Mouse (Mus musculus) midbrain, embryonic 13.5 days (tissue): Measurements from ENCODE around the gene Prrx1. TPM values are rescaled to one million over a fixed set of nuclear protein-coding genes. Genes with fewer than 3 reads are reported as not detected.

Experiments used
- ATAC-seq: fragments of 200-750 bp; cut with Nextera tagmentation; 2 replicates; pipeline ENCODE4 v1.8.0; 2017; ENCODE audit warnings: mild to moderate bottlenecking, moderate TSS enrichment, moderate library complexity
- H3K27ac ChIP-seq: fragments of 300-500 bp; sonication (generic); 2 replicates; pipeline ENCODE4 v1.5.1; 2015; ENCODE audit warnings: inconsistent platforms, mild to moderate bottlenecking, moderate library complexity
- H3K27me3 ChIP-seq: fragments of 300-500 bp; sonication (generic); 2 replicates; pipeline ENCODE4 v1.6.1; 2015; ENCODE audit warnings: mild to moderate bottlenecking, inconsistent platforms
- H3K36me3 ChIP-seq: fragments of 300-500 bp; sonication (generic); 2 replicates; pipeline ENCODE4 v1.6.1; 2015; ENCODE audit warnings: mild to moderate bottlenecking, inconsistent platforms
- H3K4me1 ChIP-seq: fragments of 300-500 bp; sonication (generic); replicated peaks from 2 replicates; pipeline ENCODE4 v1.6.1; 2015; ENCODE audit warnings: inconsistent platforms
- H3K4me2 ChIP-seq: fragments of 300-500 bp; sonication (generic); replicated peaks from 2 replicates; pipeline ENCODE4 v1.6.1; 2015; ENCODE audit warnings: moderate library complexity, mild to moderate bottlenecking, inconsistent platforms
- H3K4me3 ChIP-seq: fragments of 300-500 bp; sonication (generic); replicated peaks from 2 replicates; pipeline ENCODE4 v1.5.1; 2015; ENCODE audit warnings: mild to moderate bottlenecking, inconsistent platforms
- H3K9ac ChIP-seq: fragments of 300-500 bp; sonication (generic); replicated peaks from 2 replicates; pipeline ENCODE4 v1.6.1; 2015; ENCODE audit warnings: mild to moderate bottlenecking, inconsistent platforms
- H3K9me3 ChIP-seq: fragments of 300-500 bp; sonication (generic); 2 replicates; pipeline ENCODE4 v1.6.1; 2016; ENCODE audit warnings: mild to moderate bottlenecking, inconsistent platforms
- WGBS: fragments of 180-500 bp; shearing (Covaris S2); methylation state at CpG from one replicate; pipeline ENCODE4 v1.1.7; 2015; 5-methylcytosine and 5-hydroxymethylcytosine counted together
- polyA plus RNA-seq: library from polyadenylated mRNA; unstranded; fragments of >200 nt; fragmentation: Nextera tagmentation; extraction: Ambion mirVana; gene quantifications from 2 replicates; pipeline ENCODE4 v1.2.1, GENCODE M21; 2015

Prrx1 gene
- polyA plus RNA-seq, 1 experiment from 2014 or later: 3.6 TPM

GRCm38 (mm10) chr1:163310023-163310754 is 3.3 kb downstream of the Prrx1 start:
- 13% methylated on average over 8 of the region's 8 CpGs for WGBS

GRCm38 (mm10) chr1:163309466-163309865 is 4.0 kb downstream of the Prrx1 start:
- Histone ChIP-seq H3K9me3 (no peaks in the 10 kb centered on the region), H3K4me1 (peaks cover 37% of the 10 kb centered on the region), H3K4me2 (peak overlapping the region; percentile 49; the same call in 1 of the 2 replicates), H3K36me3 (no peaks in the 10 kb centered on the region), H3K27ac (no peak overlapping the region), H3K4me3 (no peak overlapping the region), H3K27me3 (peaks cover 92% of the 10 kb centered on the region), H3K9ac (no peak overlapping the region)
- no peak for ATAC-seq
- 6% methylated on average over 2 of the region's 2 CpGs for WGBS

More at GRCm38 (mm10) chr1:163310023-163310754, 3.3 kb downstream of the Prrx1 start:
- no peaks in the 10 kb centered on the region for H3K36me3 ChIP-seq
- H3K27me3 ChIP-seq: peaks cover 97% of the 10 kb centered on the region
- H3K9ac ChIP-seq: no peak overlapping the region
- no peak overlapping the region for H3K27ac ChIP-seq
- no peaks in the 10 kb centered on the region for H3K9me3 ChIP-seq
- H3K4me1 ChIP-seq: peaks cover 44% of the 10 kb centered on the region
- no peak for ATAC-seq
- no peak overlapping the region for H3K4me2 ChIP-seq
- H3K4me3 ChIP-seq: no peak overlapping the region

- Histone ChIP-seq H3K9ac (no peak overlapping the region), H3K4me1 (peaks cover 30% of the 10 kb centered on the region), H3K27me3 (peaks cover 90% of the 10 kb centered on the region), H3K36me3 (no peaks in the 10 kb centered on the region), H3K4me3 (peak overlapping the region; percentile 27), H3K27ac (no peak overlapping the region), H3K9me3 (no peaks in the 10 kb centered on the region), H3K4me2 (peak overlapping the region; percentile 49)
- 0 out of 2 replicates have a peak, but pooled peaks have one; percentile 41 for ATAC-seq
- WGBS: under 1% methylated on average over 24 of the region's 24 CpGs
Measured at GRCm38 (mm10) chr1:163308631-163309030, 4.9 kb downstream of the Prrx1 start.

DNA sequence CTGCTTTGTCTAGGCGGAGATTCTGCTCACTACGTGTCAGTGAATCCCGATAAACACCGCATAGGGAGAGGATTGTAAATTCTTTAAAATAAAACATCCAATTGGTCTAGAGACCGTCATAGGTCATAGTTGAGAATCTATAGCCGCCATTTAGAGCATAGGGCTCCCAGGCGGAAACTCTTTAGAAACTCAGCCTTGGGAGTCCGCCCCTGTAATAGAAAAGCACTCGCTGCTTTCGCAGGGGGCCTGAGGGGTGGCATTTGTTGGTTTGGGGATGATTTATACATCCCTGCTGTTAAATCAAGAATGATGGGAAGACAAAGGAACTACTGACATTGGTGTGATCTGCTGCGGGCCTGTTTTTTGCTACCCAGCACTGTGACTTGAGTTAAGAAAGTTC is 5.8 kb downstream of the Prrx1 start:
- no peak overlapping the region for H3K9ac ChIP-seq
- no peak overlapping the region for H3K4me2 ChIP-seq
- peaks cover 86% of the 10 kb centered on the region for H3K27me3 ChIP-seq
- 13% methylated on average over 11 of the region's 11 CpGs for WGBS
- no peaks in the 10 kb centered on the region for H3K9me3 ChIP-seq
- H3K27ac ChIP-seq: no peak overlapping the region
- no peak overlapping the region for H3K4me3 ChIP-seq
- ATAC-seq: no peak
- H3K36me3 ChIP-seq: no peaks in the 10 kb centered on the region
- H3K4me1 ChIP-seq: peaks cover 21% of the 10 kb centered on the region

GRCm38 (mm10) chr1:163305956-163306355 is 7.6 kb downstream of the Prrx1 start:
- Histone ChIP-seq H3K9ac (no peak overlapping the region), H3K4me1 (peaks cover 9% of the 10 kb centered on the region), H3K4me3 (no peak overlapping the region), H3K36me3 (no peaks in the 10 kb centered on the region), H3K27ac (no peak overlapping the region), H3K27me3 (peaks cover 69% of the 10 kb centered on the region), H3K4me2 (no peak overlapping the region), H3K9me3 (no peaks in the 10 kb centered on the region)
- 29% methylated on average over 1 of the region's 1 CpGs for WGBS
- no peak for ATAC-seq

DNA sequence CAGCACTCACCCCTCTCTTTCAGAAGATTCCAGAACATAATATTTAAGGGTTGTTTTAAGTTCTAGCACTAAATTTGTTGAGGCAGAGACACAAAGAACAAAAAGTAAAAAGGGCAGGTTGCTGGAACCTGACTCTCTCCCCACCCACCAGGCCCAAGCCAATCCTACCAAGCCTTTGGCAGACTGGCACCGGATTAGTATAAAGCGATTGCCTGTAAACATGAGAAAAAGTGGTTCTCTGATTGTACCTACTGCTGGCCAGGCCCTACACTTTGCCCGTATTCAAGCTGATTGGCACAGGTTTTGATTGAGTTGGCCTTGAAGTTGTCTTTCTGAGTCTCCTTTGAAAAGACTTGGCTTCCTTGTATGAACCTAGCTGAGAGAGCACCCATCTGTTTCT is 8.7 kb downstream of the Prrx1 start:
- ATAC-seq: no peak
- H3K9me3 ChIP-seq: no peaks in the 10 kb centered on the region
- peaks cover 9% of the 10 kb centered on the region for H3K4me1 ChIP-seq
- no peak overlapping the region for H3K4me3 ChIP-seq
- no peak overlapping the region for H3K9ac ChIP-seq
- H3K4me2 ChIP-seq: no peak overlapping the region
- H3K27ac ChIP-seq: no peak overlapping the region
- 93% methylated on average over 3 of the region's 3 CpGs for WGBS
- H3K27me3 ChIP-seq: peaks cover 58% of the 10 kb centered on the region
- no peaks in the 10 kb centered on the region for H3K36me3 ChIP-seq

GRCm38 (mm10) chr1:163302292-163302691 is 11.2 kb downstream of the Prrx1 start:
- ATAC-seq: no peak
- Histone ChIP-seq H3K9me3 (no peaks in the 10 kb centered on the region), H3K27me3 (peaks cover 32% of the 10 kb centered on the region), H3K36me3 (no peaks in the 10 kb centered on the region), H3K4me2 (no peak overlapping the region), H3K4me1 (no peaks in the 10 kb centered on the region), H3K4me3 (no peak overlapping the region), H3K27ac (no peak overlapping the region), H3K9ac (no peak overlapping the region)
- 48% methylated on average over 6 of the region's 6 CpGs for WGBS

DNA sequence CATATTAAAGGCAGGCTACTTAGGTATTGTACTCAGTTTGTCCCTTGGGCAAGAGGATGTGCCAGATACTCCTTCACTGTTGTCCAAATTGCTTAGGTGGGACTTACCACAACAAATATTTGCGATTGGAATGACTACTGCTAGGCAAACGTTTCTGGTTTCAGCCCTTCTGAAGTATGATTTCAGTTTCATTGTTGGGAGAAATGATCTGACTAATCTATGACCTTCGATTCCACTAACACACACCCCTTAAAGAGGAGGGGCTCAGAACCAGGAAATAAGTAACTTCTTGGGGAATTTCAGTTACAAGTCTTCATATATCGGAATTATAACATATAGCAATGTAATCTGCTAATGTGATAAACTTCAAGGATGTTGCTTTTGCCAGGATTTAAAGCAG is 20.4 kb downstream of the Prrx1 start:
- H3K27ac ChIP-seq: no peak overlapping the region
- no peaks in the 10 kb centered on the region for H3K27me3 ChIP-seq
- no peak overlapping the region for H3K9ac ChIP-seq
- H3K4me3 ChIP-seq: no peak overlapping the region
- no peak for ATAC-seq
- H3K4me1 ChIP-seq: no peaks in the 10 kb centered on the region
- H3K36me3 ChIP-seq: no peaks in the 10 kb centered on the region
- H3K9me3 ChIP-seq: no peaks in the 10 kb centered on the region
- WGBS: 90% methylated on average over 4 of the region's 4 CpGs
- H3K4me2 ChIP-seq: no peak overlapping the region

DNA sequence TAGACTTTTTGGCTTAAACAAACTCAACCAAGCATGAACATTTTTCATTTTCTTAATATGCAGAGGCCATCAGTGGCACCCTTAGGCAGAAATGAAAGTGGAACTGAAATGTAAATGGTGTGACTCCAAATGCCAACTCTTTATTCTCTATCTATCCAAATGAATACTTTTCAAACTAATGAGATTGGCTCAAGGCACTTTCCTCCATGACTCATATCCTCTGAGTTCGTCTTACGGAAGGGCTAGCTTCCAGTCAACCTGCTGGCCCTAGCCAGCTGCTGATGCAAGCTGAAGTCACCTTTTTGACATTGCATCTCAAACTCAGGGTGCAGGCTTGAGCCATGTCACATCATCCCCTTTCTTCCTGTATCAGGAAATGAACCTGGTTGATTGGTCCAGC is 21.6 kb downstream of the Prrx1 start:
- H3K4me2 ChIP-seq: no peak overlapping the region
- no peaks in the 10 kb centered on the region for H3K9me3 ChIP-seq
- H3K27me3 ChIP-seq: no peaks in the 10 kb centered on the region
- H3K36me3 ChIP-seq: no peaks in the 10 kb centered on the region
- no peak overlapping the region for H3K4me3 ChIP-seq
- H3K4me1 ChIP-seq: no peaks in the 10 kb centered on the region
- 85% methylated on average over 2 of the region's 2 CpGs for WGBS
- no peak for ATAC-seq
- H3K27ac ChIP-seq: no peak overlapping the region
- H3K9ac ChIP-seq: no peak overlapping the region

- Histone ChIP-seq H3K27me3 (no peaks in the 10 kb centered on the region), H3K9ac (no peak overlapping the region), H3K27ac (no peak overlapping the region), H3K4me1 (no peaks in the 10 kb centered on the region), H3K9me3 (no peaks in the 10 kb centered on the region), H3K36me3 (no peaks in the 10 kb centered on the region), H3K4me3 (no peak overlapping the region), H3K4me2 (no peak overlapping the region)
- no peak for ATAC-seq
- 90% methylated on average over 7 of the region's 7 CpGs for WGBS
Measured at GRCm38 (mm10) chr1:163289131-163289530, 24.4 kb downstream of the Prrx1 start.

DNA sequence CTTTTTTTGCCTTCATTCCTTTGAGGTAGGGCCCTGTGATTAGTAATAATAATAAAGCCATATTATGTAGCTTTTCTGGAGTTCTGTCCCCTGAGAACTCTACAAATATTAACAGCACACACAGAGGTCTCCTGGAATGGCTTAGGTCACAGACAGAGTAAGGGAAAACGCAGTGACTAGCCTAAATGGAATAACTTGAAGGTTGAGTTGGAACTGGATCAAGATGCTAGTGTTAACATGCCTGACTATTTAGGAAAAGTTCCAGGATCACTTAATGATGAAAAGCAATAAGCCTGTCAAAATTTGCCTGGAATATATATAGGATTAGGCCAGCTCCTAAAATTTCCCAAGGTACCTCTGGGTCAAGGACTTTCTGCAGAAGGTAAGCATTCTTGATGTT is 28.0 kb downstream of the Prrx1 start:
- WGBS: 81% methylated on average over 1 of the region's 1 CpGs
- H3K27me3 ChIP-seq: no peaks in the 10 kb centered on the region

GRCm38 (mm10) chr1:163285136-163285535 is 28.4 kb downstream of the Prrx1 start:
- H3K27me3 ChIP-seq: no peaks in the 10 kb centered on the region
- H3K4me1 ChIP-seq: peaks cover 11% of the 10 kb centered on the region; the same call in 1 of the 2 replicates
- no peaks in the 10 kb centered on the region for H3K36me3 ChIP-seq
- WGBS: 26% methylated on average over 3 of the region's 3 CpGs
- ATAC-seq: no peak
- H3K9ac ChIP-seq: no peak overlapping the region
- H3K4me2 ChIP-seq: no peak overlapping the region
- no peaks in the 10 kb centered on the region for H3K9me3 ChIP-seq
- no peak overlapping the region for H3K4me3 ChIP-seq
- H3K27ac ChIP-seq: no peak overlapping the region

More for the DNA sequence above, 28.0 kb downstream of the Prrx1 start:
- peaks cover 11% of the 10 kb centered on the region; the same call in 1 of the 2 replicates for H3K4me1 ChIP-seq
- H3K36me3 ChIP-seq: no peaks in the 10 kb centered on the region
- H3K4me3 ChIP-seq: no peak overlapping the region
- H3K4me2 ChIP-seq: no peak overlapping the region
- H3K9ac ChIP-seq: no peak overlapping the region
- no peak overlapping the region for H3K27ac ChIP-seq
- H3K9me3 ChIP-seq: no peaks in the 10 kb centered on the region
- no peak for ATAC-seq
